Mouse (Mus musculus): ENCODE data around the gene Lce6a. TPM values are rescaled to one million over a fixed set of nuclear protein-coding genes. Genes with fewer than 3 reads are reported as not detected.

Gene Lce6a
- polyA plus RNA-seq, 1 experiment from 2014 or later: not detected

Other genes with a start within 250 kb of the Lce6a start
- not detected in 2 replicates for gene Sprr2h, start 236.0 kb downstream of the Lce6a start, polyA plus RNA-seq (2015; fragmentation: Nextera tagmentation; extraction: Ambion mirVana)
- not detected in 2 replicates for gene Sprr2i, start 213.7 kb downstream of the Lce6a start, polyA plus RNA-seq (2015; fragmentation: Nextera tagmentation; extraction: Ambion mirVana)
- gene Sprr2j-ps, start 203.6 kb downstream of the Lce6a start, polyA plus RNA-seq (2015; fragmentation: Nextera tagmentation; extraction: Ambion mirVana): not detected in 2 replicates
- gene Gm9774, start 192.2 kb downstream of the Lce6a start, polyA plus RNA-seq (2015; fragmentation: Nextera tagmentation; extraction: Ambion mirVana): 9.1 and 10.0 TPM in 2 replicates
- gene Sprr2k, start 189.1 kb downstream of the Lce6a start, polyA plus RNA-seq (2015; fragmentation: Nextera tagmentation; extraction: Ambion mirVana): not detected in 2 replicates
- not detected in 2 replicates for gene Sprr1b, start 182.9 kb downstream of the Lce6a start, polyA plus RNA-seq (2015; fragmentation: Nextera tagmentation; extraction: Ambion mirVana)
- gene Sprr3, start 162.9 kb downstream of the Lce6a start, polyA plus RNA-seq (2015; fragmentation: Nextera tagmentation; extraction: Ambion mirVana): not detected in 2 replicates
- not detected in 2 replicates for gene Sprr1a, start 135.8 kb downstream of the Lce6a start, polyA plus RNA-seq (2015; fragmentation: Nextera tagmentation; extraction: Ambion mirVana)
- not detected in 2 replicates for gene Sprr4, start 121.2 kb downstream of the Lce6a start, polyA plus RNA-seq (2015; fragmentation: Nextera tagmentation; extraction: Ambion mirVana)
- not detected in 2 replicates for gene 2310046K23Rik, start 87.1 kb downstream of the Lce6a start, polyA plus RNA-seq (2015; fragmentation: Nextera tagmentation; extraction: Ambion mirVana)
- 0.05 and 0.10 TPM in 2 replicates for gene Ivl, start 47.9 kb downstream of the Lce6a start, polyA plus RNA-seq (2015; fragmentation: Nextera tagmentation; extraction: Ambion mirVana)
- not detected in 2 replicates for gene Smcp, start 32.7 kb downstream of the Lce6a start, polyA plus RNA-seq (2015; fragmentation: Nextera tagmentation; extraction: Ambion mirVana)
- not detected in 2 replicates for gene 2210017I01Rik, start 14.2 kb downstream of the Lce6a start, polyA plus RNA-seq (2015; fragmentation: Nextera tagmentation; extraction: Ambion mirVana)
- not detected in 2 replicates for gene Lce1a1, start 26.6 kb upstream of the Lce6a start, polyA plus RNA-seq (2015; fragmentation: Nextera tagmentation; extraction: Ambion mirVana)
- gene Lce1b, start 35.3 kb upstream of the Lce6a start, polyA plus RNA-seq (2015; fragmentation: Nextera tagmentation; extraction: Ambion mirVana): not detected in 2 replicates
- gene Lce1a2, start 48.7 kb upstream of the Lce6a start, polyA plus RNA-seq (2015; fragmentation: Nextera tagmentation; extraction: Ambion mirVana): not detected in 2 replicates
- gene Lce1c, start 57.6 kb upstream of the Lce6a start, polyA plus RNA-seq (2015; fragmentation: Nextera tagmentation; extraction: Ambion mirVana): not detected in 2 replicates
- not detected in 2 replicates for gene Lce1d, start 65.5 kb upstream of the Lce6a start, polyA plus RNA-seq (2015; fragmentation: Nextera tagmentation; extraction: Ambion mirVana)
- gene Lce1e, start 87.4 kb upstream of the Lce6a start, polyA plus RNA-seq (2015; fragmentation: Nextera tagmentation; extraction: Ambion mirVana): not detected in 2 replicates
- not detected in 2 replicates for gene Lce1f, start 98.7 kb upstream of the Lce6a start, polyA plus RNA-seq (2015; fragmentation: Nextera tagmentation; extraction: Ambion mirVana)
- gene Gm38119, start 117.4 kb upstream of the Lce6a start, polyA plus RNA-seq (2015; fragmentation: Nextera tagmentation; extraction: Ambion mirVana): not detected in 2 replicates
- not detected in 2 replicates for gene Lce1g, start 130.7 kb upstream of the Lce6a start, polyA plus RNA-seq (2015; fragmentation: Nextera tagmentation; extraction: Ambion mirVana)
- not detected in 2 replicates for gene Lce1h, start 143.4 kb upstream of the Lce6a start, polyA plus RNA-seq (2015; fragmentation: Nextera tagmentation; extraction: Ambion mirVana)
- not detected in 2 replicates for gene Lce1i, start 157.2 kb upstream of the Lce6a start, polyA plus RNA-seq (2015; fragmentation: Nextera tagmentation; extraction: Ambion mirVana)
- not detected in 2 replicates for gene Lce1j, start 168.9 kb upstream of the Lce6a start, polyA plus RNA-seq (2015; fragmentation: Nextera tagmentation; extraction: Ambion mirVana)
- gene Lce1k, start 186.2 kb upstream of the Lce6a start, polyA plus RNA-seq (2015; fragmentation: Nextera tagmentation; extraction: Ambion mirVana): not detected in 2 replicates
- gene Kprp, start 205.6 kb upstream of the Lce6a start, polyA plus RNA-seq (2015; fragmentation: Nextera tagmentation; extraction: Ambion mirVana): not detected in 2 replicates
- not detected in 2 replicates for gene Lce1l, start 229.6 kb upstream of the Lce6a start, polyA plus RNA-seq (2015; fragmentation: Nextera tagmentation; extraction: Ambion mirVana)
- not detected in 2 replicates for gene 2310050C09Rik, start 248.6 kb upstream of the Lce6a start, polyA plus RNA-seq (2015; fragmentation: Nextera tagmentation; extraction: Ambion mirVana)

Data from liver, embryonic 13.5 days (tissue).